Mouse (Mus musculus) MEL (cell line): Measurements from ENCODE around the gene Chst15. TPM values are rescaled to one million over a fixed set of nuclear protein-coding genes. Genes with fewer than 3 reads are reported as not detected.
A peak's percentile ranks its signal among the peaks of the same experiment; 100 is the strongest.

Source experiments
- DNase-seq: peaks from one replicate; pipeline ENCODE4 v3.0.0; 2011; ENCODE audit warnings: low read depth, low spot score
- H3K27ac ChIP-seq: 2 replicates; pipeline ENCODE4 v1.5.1; 2012; ENCODE audit warnings: low read depth, mild to moderate bottlenecking, control low read depth, low read length, moderate library complexity; ENCODE audit not compliant: control insufficient read depth
- H3K27me3 ChIP-seq, 2 experiments: fragments of 150-350 bp in 1 of 2; sonication (generic) in 1 of 2; 2 replicates each; pipeline ENCODE4 v1.6.1; 2012; ENCODE audit warnings: low read length in 2 of 2, mild to moderate bottlenecking in 2 of 2, improper control_type of control experiment in 1 of 2, moderate library complexity in 1 of 2; ENCODE audit not compliant: insufficient read depth in 2 of 2, control insufficient read depth in 1 of 2
- H3K36me3 ChIP-seq, 2 experiments: 2 replicates each; pipeline ENCODE4 v1.6.1; 2012 to 2014; ENCODE audit warnings: low read length in 2 of 2, improper control_type of control experiment in 1 of 2, inconsistent platforms in 1 of 2, mild to moderate bottlenecking in 1 of 2; ENCODE audit not compliant: insufficient read depth in 2 of 2, control insufficient read depth in 1 of 2
- H3K4me1 ChIP-seq, 2 experiments: fragments of 150-350 bp in 1 of 2; sonication (generic) in 1 of 2; 2 replicates each; pipeline ENCODE4 v1.6.1; 2012; ENCODE audit warnings: low read length in 2 of 2, improper control_type of control experiment in 1 of 2, mild to moderate bottlenecking in 1 of 2; ENCODE audit not compliant: insufficient read depth in 2 of 2, control insufficient read depth in 1 of 2
- H3K4me3 ChIP-seq, 2 experiments: fragments of 150-350 bp in 1 of 2; sonication (generic) in 1 of 2; 2 replicates each; pipeline ENCODE4 v1.5.1; 2012; ENCODE audit warnings: low read depth in 2 of 2, low read length in 2 of 2, mild to moderate bottlenecking in 2 of 2, moderate library complexity in 2 of 2, control low read depth in 1 of 2, improper control_type of control experiment in 1 of 2; ENCODE audit not compliant: control insufficient read depth in 1 of 2, insufficient read depth in 1 of 2
- H3K79me2 ChIP-seq: 2 replicates; pipeline ENCODE4 v1.6.1; 2012; ENCODE audit warnings: mild to moderate bottlenecking, low read length, moderate library complexity; ENCODE audit not compliant: control insufficient read depth, poor library complexity, insufficient read depth
- H3K9ac ChIP-seq: 2 replicates; pipeline ENCODE4 v1.6.1; 2012; ENCODE audit warnings: low read depth, mild to moderate bottlenecking, control low read depth, low read length, moderate library complexity; ENCODE audit not compliant: control insufficient read depth, poor library complexity, severe bottlenecking
- H3K9me3 ChIP-seq: fragments of 150-350 bp; sonication (generic); replicated peaks from 2 replicates; pipeline ENCODE4 v1.6.1; 2012; ENCODE audit warnings: mild to moderate bottlenecking, low read length, improper control_type of control experiment, moderate library complexity; ENCODE audit not compliant: insufficient read depth
- CHD1 ChIP-seq: IDR thresholded peaks from 2 replicates; pipeline ENCODE4 v1.6.1; 2012; ENCODE audit warnings: low read depth, mild to moderate bottlenecking, inconsistent platforms, low read length, improper control_type of control experiment
- CHD2 ChIP-seq: IDR thresholded peaks from 2 replicates; pipeline ENCODE4 v1.6.1; 2011; ENCODE audit warnings: low read length, improper control_type of control experiment
- E2F4 ChIP-seq: IDR thresholded peaks from 2 replicates; pipeline ENCODE4 v1.6.1; 2011; ENCODE audit warnings: low read depth, low read length, improper control_type of control experiment, borderline replicate concordance
- ETS1 ChIP-seq: IDR thresholded peaks from 2 replicates; pipeline ENCODE4 v1.6.1; 2012; ENCODE audit warnings: low read depth, mild to moderate bottlenecking, inconsistent platforms, low read length, improper control_type of control experiment, moderate library complexity
- GABPA ChIP-seq: IDR thresholded peaks from 2 replicates; pipeline ENCODE4 v1.6.1; 2012; ENCODE audit warnings: low read depth, mild to moderate bottlenecking, inconsistent platforms, low read length, improper control_type of control experiment, moderate library complexity
- GATA1 ChIP-seq: IDR thresholded peaks from 2 replicates; pipeline ENCODE4 v1.6.1; 2011; ENCODE audit warnings: low read depth, low read length, improper control_type of control experiment
- NRF1 ChIP-seq: IDR thresholded peaks from 2 replicates; pipeline ENCODE4 v1.6.1; 2014; ENCODE audit warnings: low read depth, mild to moderate bottlenecking, inconsistent platforms, low read length, improper control_type of control experiment, moderate library complexity; ENCODE audit not compliant: poor library complexity, insufficient read depth, severe bottlenecking
- POLR2A ChIP-seq, 2 experiments: IDR thresholded peaks; 2 replicates each; pipeline ENCODE4 v1.6.1; 2011 to 2012; ENCODE audit warnings: low read length in 2 of 2, mild to moderate bottlenecking in 2 of 2, control low read depth in 1 of 2, improper control_type of control experiment in 1 of 2, low read depth in 1 of 2, moderate library complexity in 1 of 2; ENCODE audit not compliant: control insufficient read depth in 1 of 2, insufficient read depth in 1 of 2, poor library complexity in 1 of 2
- POLR2AphosphoS5 ChIP-seq: IDR thresholded peaks from 2 replicates; pipeline ENCODE4 v1.6.1; 2012; ENCODE audit warnings: low read depth, borderline replicate concordance, mild to moderate bottlenecking, inconsistent platforms, low read length, moderate library complexity, mixed read lengths
- RAD21 ChIP-seq: IDR thresholded peaks from 2 replicates; pipeline ENCODE4 v1.6.1; 2011; ENCODE audit warnings: mild to moderate bottlenecking, low read depth, low read length, improper control_type of control experiment
- RCOR1 ChIP-seq: IDR thresholded peaks from 2 replicates; pipeline ENCODE4 v1.6.1; 2012; ENCODE audit warnings: low read depth, mild to moderate bottlenecking, inconsistent platforms, low read length, improper control_type of control experiment
- SMC3 ChIP-seq: IDR thresholded peaks from 2 replicates; pipeline ENCODE4 v1.6.1; 2011; ENCODE audit warnings: low read depth, low read length, improper control_type of control experiment
- TAL1 ChIP-seq: IDR thresholded peaks from 2 replicates; pipeline ENCODE4 v1.6.1; 2012; ENCODE audit warnings: mild to moderate bottlenecking, inconsistent platforms, low read length, moderate library complexity, mixed read lengths
- TBP ChIP-seq: IDR thresholded peaks from 2 replicates; pipeline ENCODE4 v1.8.0; 2011; ENCODE audit warnings: low read depth, low read length, improper control_type of control experiment
- USF1 ChIP-seq: IDR thresholded peaks from 2 replicates; pipeline ENCODE4 v1.6.1; 2014; ENCODE audit warnings: low read depth, mild to moderate bottlenecking, inconsistent platforms, low read length, improper control_type of control experiment, moderate library complexity
- USF2 ChIP-seq, 2 experiments: IDR thresholded peaks; 2 replicates each; pipeline ENCODE4 v1.6.1; 2011 to 2012; ENCODE audit warnings: improper control_type of control experiment in 2 of 2, low read length in 2 of 2, borderline replicate concordance in 1 of 2, inconsistent platforms in 1 of 2, low read depth in 1 of 2, mild to moderate bottlenecking in 1 of 2; ENCODE audit not compliant: insufficient read depth in 1 of 2
- ZC3H11A ChIP-seq: IDR thresholded peaks from 2 replicates; pipeline ENCODE4 v1.6.1; 2012; ENCODE audit warnings: low read depth, mild to moderate bottlenecking, inconsistent platforms, low read length, improper control_type of control experiment
- ZNF384 ChIP-seq: IDR thresholded peaks from 2 replicates; pipeline ENCODE4 v1.6.1; 2012; ENCODE audit warnings: low read depth, mild to moderate bottlenecking, inconsistent platforms, low read length, improper control_type of control experiment
- polyA plus RNA-seq, 2 experiments: library from polyadenylated mRNA; stranded (reverse) in 1 of 2; unstranded in 1 of 2; fragments of >175 nt in 1 of 2; fragments of >200 nt in 1 of 2; gene quantifications; 2 replicates each; pipeline versions ENCODE4 v1.2.1 to v1.2.4; 2012; ENCODE audit warnings: low replicate concordance in 2 of 2, low read depth in 1 of 2; ENCODE audit not compliant: insufficient read length in 2 of 2, insufficient read depth in 1 of 2, missing spikeins in 1 of 2
- total RNA-seq: library from RNA; depleted of rRNA; stranded (reverse); fragments of 300-350 nt; gene quantifications from 2 replicates; pipeline ENCODE4 v1.2.3, GENCODE M21; 2012

The Chst15 gene
- total and polyA plus RNA-seq, 3 experiments: 14.9 to 18.1 TPM; not detected in 1

DNA sequence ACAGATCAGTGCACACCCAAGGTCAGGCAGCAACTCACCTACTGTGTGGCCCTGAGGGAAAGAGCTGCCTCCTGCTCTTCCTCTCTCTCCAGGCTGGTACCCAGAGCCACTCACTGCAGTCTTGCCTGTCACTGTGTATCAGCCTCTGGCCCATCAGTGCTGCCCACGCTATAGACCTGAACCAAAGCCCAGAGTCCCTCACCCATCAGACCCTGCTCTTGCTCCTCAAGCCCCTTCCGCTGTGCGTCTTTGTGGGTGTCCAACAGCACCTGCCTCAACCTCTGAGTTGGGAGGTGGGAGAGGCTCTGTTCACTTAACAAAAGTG, 29.7 kb downstream of the Chst15 start:
- Histone ChIP-seq H3K27me3 (no peaks in the 10 kb centered on the region), H3K36me3 (peaks cover 0 to 3% of the 10 kb centered on the region in 2 experiments; a peak in 2 of 4 replicates), H3K27ac (no peak overlapping the region), H3K4me3 (no peak overlapping the region), H3K79me2 (peaks cover 10% of the 10 kb centered on the region), H3K9ac (no peak overlapping the region), H3K4me1 (peaks cover 0 to 9% of the 10 kb centered on the region in 2 experiments; a peak in 1 of 4 replicates), H3K9me3 (no peaks in the 10 kb centered on the region)
- TF ChIP-seq USF1: no peak
- TF ChIP-seq ZC3H11A: no peak
- TF ChIP-seq SMC3: no peak
- no peak for TF ChIP-seq RCOR1
- no peak for TF ChIP-seq CHD1
- no peak for TF ChIP-seq RAD21
- TF ChIP-seq E2F4: no peak
- no peak for TF ChIP-seq POLR2A (IDR thresholded peaks at IDR 0.05; ENCODE audit: control insufficient read depth in 1 of 2, insufficient read depth in 1 of 2, low read depth in 1 of 2, low read length in 2 of 2, poor library complexity in 1 of 2)
- TF ChIP-seq USF2 (IDR thresholded peaks at IDR 0.05; ENCODE audit: borderline replicate concordance in 1 of 2, insufficient read depth in 1 of 2, low read depth in 1 of 2, low read length in 2 of 2): no peak
- no peak for TF ChIP-seq GABPA
- TF ChIP-seq NRF1: no peak
- no peak for TF ChIP-seq ZNF384
- TF ChIP-seq GATA1: no peak
- no peak for TF ChIP-seq TBP
- TF ChIP-seq ETS1: no peak
- no peak for TF ChIP-seq CHD2
- TF ChIP-seq TAL1: no peak
- DNase-seq: no peak

DNA sequence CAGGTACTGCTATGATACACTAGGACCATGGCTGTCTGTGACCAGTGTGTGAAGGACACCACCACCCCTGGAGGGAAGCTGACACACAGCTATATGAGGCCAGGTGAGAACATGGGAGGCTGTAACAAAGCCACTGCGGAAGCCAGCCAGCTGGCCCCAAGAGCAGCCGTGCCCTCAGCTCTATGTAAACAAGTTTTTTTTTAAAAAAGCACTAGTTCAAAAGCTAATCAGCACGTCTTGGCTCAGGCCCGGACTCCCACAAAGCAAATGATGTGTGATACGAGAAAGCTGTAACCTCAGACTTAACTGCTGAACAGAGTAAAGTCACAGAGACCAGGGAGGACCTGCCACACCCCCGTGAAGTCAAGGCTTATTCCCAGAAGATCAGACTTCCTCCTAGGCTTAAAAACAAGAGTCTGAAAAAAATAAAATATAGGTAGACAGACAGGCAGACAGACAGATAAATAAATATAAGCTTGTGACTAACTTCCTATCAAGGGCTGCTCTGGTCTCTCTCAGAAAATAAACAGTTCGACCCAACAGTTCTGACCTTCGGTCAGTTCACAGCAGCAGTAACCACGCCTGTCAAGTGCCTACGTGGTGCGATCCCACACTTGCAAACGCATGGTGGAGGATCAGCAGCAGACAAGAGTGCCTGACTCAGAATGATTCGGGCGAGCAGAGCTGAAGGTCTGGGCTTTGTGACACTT, 30.2 kb downstream of the Chst15 start:
- H3K4me3 ChIP-seq: no peak overlapping the region
- no peaks in the 10 kb centered on the region for H3K27me3 ChIP-seq
- H3K9me3 ChIP-seq: no peaks in the 10 kb centered on the region
- peaks cover 0 to 9% of the 10 kb centered on the region in 2 experiments; a peak in 1 of 4 replicates for H3K4me1 ChIP-seq
- no peak for DNase-seq
- peak; percentile 66 for TF ChIP-seq ZNF384
- no peak for TF ChIP-seq POLR2AphosphoS5
- TF ChIP-seq, all 39 proteins: peak for 1
- no peak overlapping the region for H3K9ac ChIP-seq
- H3K36me3 ChIP-seq: peaks cover 0 to 3% of the 10 kb centered on the region in 2 experiments; a peak in 2 of 4 replicates
- peaks cover 10% of the 10 kb centered on the region for H3K79me2 ChIP-seq
- H3K27ac ChIP-seq: no peak overlapping the region
